Mouse (Mus musculus) spleen, adult 2 months (tissue): ENCODE measurements around the gene Best3.
"Not testable (repeated sequence)": the region's sequence is repeated elsewhere in the genome, so short reads cannot be mapped to it uniquely, and the experiment has no call there.

Experiments used
- CTCF ChIP-seq: fragments of 200-500 bp; IDR thresholded peaks from 2 replicates; pipeline ENCODE4 v1.5.1; 2011; ENCODE audit warnings: mild to moderate bottlenecking, inconsistent platforms; ENCODE audit not compliant: insufficient read depth, insufficient read length, insufficient replicate concordance; ENCODE audit errors: extremely low read depth
- POLR2A ChIP-seq: fragments of 200-500 bp; IDR thresholded peaks from 2 replicates; pipeline ENCODE4 v1.6.1; 2011; ENCODE audit warnings: low read depth, low read length, inconsistent platforms

- not testable (repeated sequence) for TF ChIP-seq CTCF, POLR2A
These were observed 39.7 kb downstream of the Best3 start for GRCm38 (mm10) chr10:117025776-117026175.
